Comparison of ENCODE assay signal across 23 mouse cellular contexts in the genomic region with DNA sequence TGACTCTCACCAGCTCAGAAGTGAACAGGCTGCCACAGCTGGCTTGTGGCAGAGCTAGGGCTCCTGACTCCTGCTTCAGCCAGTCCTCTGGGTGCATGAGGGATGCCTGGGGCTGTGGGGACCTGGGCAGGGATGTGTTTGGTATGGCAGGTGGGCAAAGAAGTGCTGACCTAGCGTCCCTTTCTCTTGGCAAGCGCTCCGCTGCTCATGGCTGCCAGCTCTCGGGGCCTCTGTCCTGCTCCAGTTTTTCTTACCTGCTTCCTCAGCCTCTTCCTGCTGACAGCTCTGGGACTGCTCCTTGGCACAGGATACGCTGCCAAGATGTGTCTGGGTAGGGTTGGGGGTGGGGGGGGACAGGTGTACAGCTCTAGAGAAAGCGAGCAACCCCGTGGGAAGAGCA. TPM values are rescaled to one million over a fixed set of nuclear protein-coding genes. Genes with fewer than 3 reads are reported as not detected.
DNase-seq lines count a peak whose midpoint lies in the region; ATAC-seq and TF ChIP-seq lines count a peak whose summit lies in the region.
"Had no signal": no experiment of that assay in that cellular context is flagged by ENCODE, and none has a peak within 500 bp of the region (broad histone marks: within the 10 kb centered on the region; RNA-seq: fewer than 3 reads in every experiment).

No protein-coding gene starts in this region.

- TF ChIP-seq POLR2A in cerebellum, adult 2 months (IDR thresholded peaks at IDR 0.05; ENCODE audit: borderline replicate concordance, insufficient read depth, low read length): no peak

- H3K9ac ChIP-seq in midbrain, embryonic 13.5 days (replicated peaks): no peak overlapping the region
- no peak overlapping the region for H3K9ac ChIP-seq in midbrain, postnatal 0 days (replicated peaks; ENCODE audit: low read length, poor library complexity, severe bottlenecking)
- H3K9ac ChIP-seq in neural tube, embryonic 14.5 days (replicated peaks; ENCODE audit: low read depth, low read length): no peak overlapping the region
- H3K9ac ChIP-seq: forebrain, embryonic 12.5 days; intestine, embryonic 15.5 days; limb, embryonic 13.5 days; liver, embryonic 12.5 days had no signal

- 90% methylated on average over 7 of the region's 7 CpGs for WGBS in midbrain, embryonic 13.5 days
- 85% methylated on average over 7 of the region's 7 CpGs for WGBS in midbrain, postnatal 0 days
- WGBS in cerebellum, adult 2 months: 10% methylated on average over 7 of the region's 7 CpGs
- WGBS in neural tube, embryonic 14.5 days: 79% methylated on average over 7 of the region's 7 CpGs

- no peak for ATAC-seq in midbrain, embryonic 13.5 days
- no peak for ATAC-seq in midbrain, postnatal 0 days (ENCODE audit: low FRiP score)
- ATAC-seq in neural tube, embryonic 14.5 days (ENCODE audit: low read depth): no peak
- ATAC-seq: intestine, embryonic 15.5 days; liver, embryonic 12.5 days had no signal

- peaks cover 90% of the 10 kb centered on the region for H3K4me1 ChIP-seq in midbrain, embryonic 13.5 days (replicated peaks)
- no peaks in the 10 kb centered on the region; the same call in 1 of the 2 replicates for H3K4me1 ChIP-seq in midbrain, postnatal 0 days (ENCODE audit: insufficient read depth, low read length)
- peaks cover 42% of the 10 kb centered on the region for H3K4me1 ChIP-seq in cerebellum, adult 2 months (ENCODE audit: control insufficient read depth, insufficient read depth, low read length)
- H3K4me1 ChIP-seq in neural tube, embryonic 14.5 days (ENCODE audit: control insufficient read depth, insufficient read depth, low read length): peaks cover 48% of the 10 kb centered on the region
- H3K4me1 ChIP-seq: liver, embryonic 12.5 days had no signal

- H3K4me2 ChIP-seq in midbrain, embryonic 13.5 days (replicated peaks): no peak overlapping the region
- H3K4me2 ChIP-seq in midbrain, postnatal 0 days (ENCODE audit: low read depth, low read length, poor library complexity, severe bottlenecking): no peak overlapping the region
- no peak overlapping the region for H3K4me2 ChIP-seq in neural tube, embryonic 14.5 days (ENCODE audit: low read depth, low read length)
- H3K4me2 ChIP-seq: forebrain, embryonic 12.5 days; intestine, embryonic 15.5 days; limb, embryonic 13.5 days; liver, embryonic 12.5 days had no signal

- H3K27ac ChIP-seq in midbrain, embryonic 13.5 days: 0 out of 2 replicates have a peak overlapping the region, but pooled peaks have one; percentile 9
- H3K27ac ChIP-seq in midbrain, postnatal 0 days (ENCODE audit: low read depth, low read length): no peak overlapping the region
- peak overlapping the region; percentile 63; the same call in 1 of the 2 replicates for H3K27ac ChIP-seq in cerebellum, adult 2 months (ENCODE audit: insufficient read depth, low read length)
- 0 out of 2 replicates have a peak overlapping the region, but pooled peaks have one; percentile 57 for H3K27ac ChIP-seq in neural tube, embryonic 14.5 days (ENCODE audit: low read depth, low read length)
- H3K27ac ChIP-seq: intestine, embryonic 15.5 days; layer of hippocampus, adult 2 months; limb, embryonic 13.5 days; liver, embryonic 12.5 days had no signal

- TF ChIP-seq CTCF in midbrain, postnatal 0 days (IDR thresholded peaks at IDR 0.05): no peak
- no peak for TF ChIP-seq CTCF in cerebellum, adult 2 months (IDR thresholded peaks at IDR 0.05; ENCODE audit: borderline replicate concordance, insufficient read depth, low read depth, low read length)

- no peak for DNase-seq in midbrain, postnatal 0 days (ENCODE audit: low spot score)
- DNase-seq in cerebellum, adult 2 months: peak; percentile 68 to 73
- DNase-seq in cerebellum, postnatal 14 days: peak; percentile 73 to 74
- DNase-seq in frontal cortex, adult 2 months (ENCODE audit: extremely low spot score in 1 of 2, low spot score in 1 of 2): no peak
- no peak for DNase-seq in lung, postnatal 36 days
- no peak for DNase-seq in heart, adult 11 months
- DNase-seq: heart, postnatal 4 days; kidney, adult 9 months; kidney, postnatal 25 days; lung, adult 2 months; lung, postnatal 14 days; midbrain, embryonic 14.5 days; right cerebral cortex, postnatal 14 days had no signal

- H3K27me3 ChIP-seq in midbrain, embryonic 13.5 days: peaks cover 3% of the 10 kb centered on the region; the same call in 1 of the 2 replicates
- no peaks in the 10 kb centered on the region for H3K27me3 ChIP-seq in midbrain, postnatal 0 days (ENCODE audit: insufficient read depth, low read length)
- H3K27me3 ChIP-seq in cerebellum, adult 2 months (ENCODE audit: control insufficient read depth, insufficient read depth, low read length): no peaks in the 10 kb centered on the region
- H3K27me3 ChIP-seq in neural tube, embryonic 14.5 days (ENCODE audit: control insufficient read depth, insufficient read depth, low read length): no peaks in the 10 kb centered on the region

- H3K36me3 ChIP-seq in midbrain, embryonic 13.5 days: no peaks in the 10 kb centered on the region; the same call in 1 of the 2 replicates
- H3K36me3 ChIP-seq in midbrain, postnatal 0 days (ENCODE audit: insufficient read depth, low read length): peaks cover 7% of the 10 kb centered on the region; the same call in 1 of the 2 replicates
- no peaks in the 10 kb centered on the region for H3K36me3 ChIP-seq in neural tube, embryonic 14.5 days (ENCODE audit: control insufficient read depth, insufficient read depth, low read length)
- H3K36me3 ChIP-seq: forebrain, embryonic 12.5 days; intestine, embryonic 15.5 days; limb, embryonic 13.5 days; liver, embryonic 12.5 days had no signal

- no peaks in the 10 kb centered on the region for H3K9me3 ChIP-seq in midbrain, embryonic 13.5 days
- no peaks in the 10 kb centered on the region for H3K9me3 ChIP-seq in midbrain, postnatal 0 days (ENCODE audit: low read length)
- no peaks in the 10 kb centered on the region for H3K9me3 ChIP-seq in neural tube, embryonic 14.5 days (ENCODE audit: control insufficient read depth, low read length)
- H3K9me3 ChIP-seq: forebrain, embryonic 12.5 days; heart, embryonic 10.5 days; intestine, embryonic 15.5 days; limb, embryonic 13.5 days; liver, embryonic 12.5 days had no signal

- H3K4me3 ChIP-seq in midbrain, embryonic 13.5 days (replicated peaks): no peak overlapping the region
- no peak overlapping the region for H3K4me3 ChIP-seq in midbrain, postnatal 0 days (ENCODE audit: low read depth, low read length)
- no peak overlapping the region for H3K4me3 ChIP-seq in cerebellum, adult 2 months (replicated peaks; ENCODE audit: insufficient read depth, low read depth, low read length)
- no peak overlapping the region for H3K4me3 ChIP-seq in neural tube, embryonic 14.5 days (ENCODE audit: low read depth, low read length)
- H3K4me3 ChIP-seq: forebrain, embryonic 12.5 days; heart, embryonic 10.5 days; intestine, embryonic 15.5 days; layer of hippocampus, adult 2 months; limb, embryonic 13.5 days; liver, embryonic 12.5 days; myocyte had no signal

RNA-seq across cellular contexts. Expression of a gene that starts 28.5 kb away (rescaled TPM):
- 5.9 and 7.1 TPM in 2 replicates for polyA plus RNA-seq in midbrain, embryonic 13.5 days (2015; fragmentation: Nextera tagmentation; extraction: Ambion mirVana)
- 138 and 191 TPM in 2 replicates for total RNA-seq in midbrain, postnatal 0 days (2014; rRNA removed)
- polyA plus RNA-seq in midbrain, postnatal 0 days (2015; fragmentation: Nextera tagmentation; extraction: Ambion mirVana): 8.4 and 9.0 TPM in 2 replicates
- 130 and 148 TPM in 2 replicates for polyA plus RNA-seq in cerebellum, adult 2 months (2012; rRNA removed)
- polyA plus RNA-seq in neural tube, embryonic 14.5 days (2014; fragmentation: Nextera tagmentation; extraction: Ambion mirVana): 7.1 and 10.6 TPM in 2 replicates
- polyA plus RNA-seq in frontal cortex, adult 2 months (2012; rRNA removed): 33.1 and 35.7 TPM in 2 replicates
- total RNA-seq: MEL had no signal

Comparison
In these comparisons a context has a peak if more than half of its experiments do, and no peak if none do; other contexts are left out.
1. DNase-seq: peak in cerebellum, adult 2 months (2 of 2) and cerebellum, postnatal 14 days (2 of 2); none in midbrain, postnatal 0 days (single experiment), frontal cortex, adult 2 months (0 of 2), lung, postnatal 36 days (single experiment) and heart, adult 11 months (single experiment).